Mouse (Mus musculus) adrenal gland, postnatal 4 days (tissue): ENCODE data around the gene Mroh2a. TPM values are rescaled to one million over a fixed set of nuclear protein-coding genes. Genes with fewer than 3 reads are reported as not detected.
"Not testable (repeated sequence)": the region's sequence is repeated elsewhere in the genome, so short reads cannot be mapped to it uniquely, and the experiment has no call there.

Experiments used
- DNase-seq, 2 experiments: peaks; one replicate each; pipeline ENCODE4 v3.0.0; 2021 to 2022; ENCODE audit warnings: low spot score in 2 of 2, mixed read lengths in 2 of 2
- total RNA-seq, 2 experiments: library from RNA; stranded (reverse); gene quantifications; 2 replicates each; pipeline ENCODE4 v1.2.3; 2021

Mroh2a gene
- total RNA-seq, 2 experiments from 2014 or later: 0.20 to 0.42 TPM

GRCm38 (mm10) chr1:88218051-88218450 is 8.7 kb upstream of the Mroh2a start:
- DNase-seq: no peak

DNA sequence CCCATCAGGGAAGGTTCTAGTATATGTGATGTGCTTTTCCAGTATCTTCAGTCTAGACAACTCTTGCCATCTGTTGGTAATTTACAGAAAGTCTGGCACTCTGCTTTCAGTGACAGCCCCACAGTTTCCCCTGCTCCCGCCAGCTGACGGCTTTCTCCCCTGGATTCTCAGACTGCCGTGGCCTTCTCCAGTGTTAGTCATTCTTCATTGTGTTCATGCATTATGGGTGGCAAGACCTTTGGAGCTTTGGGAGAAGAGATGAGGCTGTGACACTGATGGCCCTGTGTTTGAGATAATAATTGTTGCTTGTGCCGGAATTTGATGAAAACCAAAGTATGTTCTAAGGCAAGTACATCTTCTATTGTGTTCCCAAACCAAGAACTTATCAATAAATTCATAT is 8.2 kb upstream of the Mroh2a start:
- no peak for DNase-seq

DNA sequence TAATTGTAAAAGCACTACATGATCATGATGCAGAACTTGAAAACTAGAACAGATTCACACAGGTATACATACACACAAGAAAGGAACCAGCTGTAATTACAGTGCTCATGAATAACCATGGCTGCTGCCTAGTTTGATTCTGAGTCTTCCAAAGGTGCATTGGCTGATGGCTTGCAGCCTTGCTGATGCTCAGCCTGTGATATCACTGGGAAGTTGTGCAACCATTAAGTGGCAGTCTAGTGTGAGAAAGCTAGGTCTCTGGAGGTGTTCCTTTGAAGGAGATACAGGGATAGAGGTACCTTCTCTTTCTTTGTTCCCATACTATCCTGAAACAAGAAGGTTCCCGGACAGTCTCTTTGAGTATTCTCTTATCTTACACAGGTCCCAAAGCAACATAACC is 7.7 kb upstream of the Mroh2a start:
- DNase-seq: no peak

DNA sequence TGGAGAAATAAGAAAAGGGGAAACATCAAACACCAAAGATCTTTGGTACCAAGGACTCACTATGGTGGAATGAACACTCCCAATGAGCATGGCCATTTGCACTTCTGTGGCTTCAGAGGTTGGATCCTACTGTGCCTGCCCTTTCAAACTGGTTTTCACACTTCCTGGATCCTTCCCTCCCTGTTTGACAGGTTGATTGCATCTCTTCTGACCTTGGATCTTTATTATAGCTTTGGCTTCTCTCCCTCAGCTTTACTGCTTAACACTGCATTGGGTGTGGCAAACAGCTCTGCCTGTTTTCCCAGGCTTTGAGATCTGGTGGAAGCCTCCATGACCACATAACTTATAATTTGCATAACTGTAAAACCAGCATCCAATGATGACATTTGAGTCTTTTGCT is 6.5 kb upstream of the Mroh2a start:
- no peak for DNase-seq

- no peak for DNase-seq
Observed at GRCm38 (mm10) chr1:88222216-88222615, 4.6 kb upstream of the Mroh2a start.

DNA sequence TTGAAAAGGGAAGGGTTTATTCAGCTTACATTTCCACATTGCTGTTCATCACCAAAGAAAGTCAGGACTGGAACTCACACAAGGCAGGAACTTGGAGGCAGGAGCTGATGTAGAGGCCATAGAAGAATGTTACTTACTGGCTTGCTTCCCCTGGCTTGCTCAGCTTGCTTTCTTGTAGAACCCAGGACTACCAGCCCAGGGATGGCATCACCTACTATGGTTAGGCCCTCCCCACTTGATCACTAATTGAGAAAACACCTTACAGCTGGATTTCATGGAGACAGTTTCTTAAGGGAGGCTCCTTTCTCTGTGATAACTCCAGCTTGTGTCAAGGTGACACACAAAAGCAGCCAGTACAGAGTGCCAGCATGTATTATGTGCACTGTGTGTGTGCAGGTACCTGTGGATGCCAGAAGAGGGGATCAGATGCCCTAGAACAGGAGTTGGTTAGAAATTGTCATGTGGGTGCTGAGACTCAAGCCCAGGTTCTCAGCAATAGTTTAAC is 3.7 kb upstream of the Mroh2a start:
- not testable (repeated sequence) for DNase-seq

GRCm38 (mm10) chr1:88223591-88223990 is 3.2 kb upstream of the Mroh2a start:
- DNase-seq: no peak

DNA sequence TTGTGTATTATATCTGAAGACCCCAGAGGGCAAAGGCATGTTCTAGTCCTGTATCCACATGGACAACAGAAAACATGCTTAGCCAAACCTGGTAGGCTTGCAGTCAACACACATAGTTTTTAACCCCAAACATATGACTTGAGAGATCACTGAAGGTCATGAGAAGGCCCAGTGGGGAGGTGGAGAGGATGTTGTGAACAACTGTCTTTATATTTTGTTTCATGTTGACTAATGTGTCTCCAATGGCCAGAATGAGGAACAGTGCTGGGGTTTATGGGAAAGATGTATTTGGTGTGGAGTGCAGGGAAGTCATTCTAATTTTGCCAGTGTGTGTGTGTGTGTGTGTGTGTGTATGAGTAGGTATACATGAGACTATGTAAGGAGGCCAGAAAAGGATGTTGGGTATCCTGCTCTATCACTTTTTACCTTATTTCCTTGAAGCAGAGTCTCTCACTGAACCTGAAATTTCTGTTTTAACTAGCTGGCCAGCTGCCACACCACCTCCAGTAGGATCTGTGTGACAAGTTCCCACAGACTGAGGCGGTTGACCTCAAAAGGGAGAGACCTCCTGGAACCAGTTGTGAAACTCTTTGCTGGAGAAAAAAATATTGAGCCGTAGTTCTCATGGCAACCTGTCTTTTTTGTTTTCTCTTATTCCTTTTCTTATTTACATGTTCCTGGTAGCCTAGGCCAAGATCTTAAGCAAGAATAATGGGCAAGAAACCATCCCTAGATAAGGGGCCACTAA is 2.6 kb upstream of the Mroh2a start:
- no peak for DNase-seq

GRCm38 (mm10) chr1:88225301-88225700 is 1.5 kb upstream of the Mroh2a start:
- DNase-seq: not testable (repeated sequence)

DNA sequence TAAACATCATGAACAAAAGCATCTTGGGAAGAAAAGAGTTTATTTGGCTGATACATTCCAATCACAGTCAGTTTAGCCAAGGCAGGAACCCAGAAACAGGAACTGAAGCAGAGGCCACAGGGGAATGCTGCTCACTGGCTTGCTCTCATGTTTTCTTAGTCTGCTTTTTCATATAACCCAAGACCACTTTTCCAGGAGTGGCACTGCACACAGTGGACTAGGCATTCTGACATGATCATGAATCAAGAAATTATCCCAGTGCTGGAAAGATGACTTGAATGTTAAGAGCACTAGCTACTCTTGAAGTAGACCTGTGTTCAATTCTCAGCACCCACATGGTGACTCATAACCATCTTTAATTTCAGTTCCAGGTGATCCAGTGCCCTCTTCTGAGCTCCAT is 1.0 kb upstream of the Mroh2a start:
- DNase-seq: no peak

DNA sequence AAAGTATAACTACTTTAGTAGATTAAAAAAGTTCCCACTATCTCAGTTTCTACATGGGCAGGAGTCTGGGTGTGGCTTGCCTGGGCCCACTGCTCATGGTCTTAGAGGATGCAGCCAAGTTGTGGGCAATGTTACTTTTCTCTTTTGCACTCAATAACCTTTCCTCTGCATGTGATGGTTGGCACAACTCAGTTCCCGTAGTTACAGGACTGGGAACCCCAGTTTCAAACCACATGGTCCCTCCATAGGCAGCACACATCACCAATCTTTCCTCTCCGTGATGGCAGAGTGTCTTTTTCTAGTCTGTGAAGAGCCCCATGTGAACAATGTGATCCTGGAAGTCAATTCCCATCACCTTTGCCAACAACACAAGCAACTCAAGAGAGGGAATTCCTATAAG is 696 bp downstream of the Mroh2a start:
- no peak for DNase-seq

- peak in 1 of 2 experiments; percentile 8 for DNase-seq
Observed at GRCm38 (mm10) chr1:88228121-88228520, 1.3 kb downstream of the Mroh2a start.

GRCm38 (mm10) chr1:88229566-88229965 is 2.8 kb downstream of the Mroh2a start:
- peak in 1 of 2 experiments; percentile 3 for DNase-seq

GRCm38 (mm10) chr1:88229986-88230385 is 3.2 kb downstream of the Mroh2a start:
- peak in 1 of 2 experiments; percentile 18 for DNase-seq

GRCm38 (mm10) chr1:88230421-88230820 is 3.6 kb downstream of the Mroh2a start:
- peak in 1 of 2 experiments; percentile 8 for DNase-seq

DNA sequence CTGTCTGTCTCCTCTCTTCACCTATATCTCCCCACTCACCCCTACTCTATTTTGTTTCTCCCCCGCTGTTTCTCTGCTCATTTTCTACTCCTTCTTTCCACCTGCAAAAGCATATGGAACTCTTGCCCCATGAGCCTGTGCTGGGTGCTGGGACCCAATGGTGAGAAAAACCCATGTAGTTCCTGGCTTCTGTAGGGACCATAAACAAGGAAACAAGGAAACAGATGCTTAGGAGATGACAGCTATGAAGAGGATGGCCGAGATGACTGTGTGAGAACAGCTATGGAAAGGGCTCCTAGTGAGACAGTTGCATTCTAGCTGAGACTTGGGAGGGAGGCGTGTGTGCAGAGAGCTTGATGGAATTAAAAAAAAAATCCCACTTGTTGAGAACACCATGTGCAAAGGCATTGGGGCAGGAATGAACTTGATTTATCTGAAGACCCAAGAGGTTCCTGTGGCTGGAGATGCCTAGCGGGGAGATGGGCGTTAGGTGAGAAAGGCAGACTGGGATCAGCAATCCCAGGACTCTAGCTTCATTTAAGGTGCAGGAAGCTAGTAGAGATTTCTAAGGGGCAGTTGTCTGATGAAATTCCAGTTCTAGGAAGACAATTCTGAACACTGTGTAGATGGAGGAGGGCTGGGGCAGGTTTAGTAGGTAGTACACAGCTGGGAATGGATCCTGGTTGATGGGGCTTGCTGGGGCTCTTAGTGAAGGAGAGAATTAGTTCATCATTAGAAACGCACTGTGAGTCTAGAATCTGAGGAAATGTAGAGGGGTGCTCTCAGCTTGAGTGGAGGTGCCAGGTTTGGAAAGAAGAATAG is 4.4 kb downstream of the Mroh2a start:
- DNase-seq: no peak

DNA sequence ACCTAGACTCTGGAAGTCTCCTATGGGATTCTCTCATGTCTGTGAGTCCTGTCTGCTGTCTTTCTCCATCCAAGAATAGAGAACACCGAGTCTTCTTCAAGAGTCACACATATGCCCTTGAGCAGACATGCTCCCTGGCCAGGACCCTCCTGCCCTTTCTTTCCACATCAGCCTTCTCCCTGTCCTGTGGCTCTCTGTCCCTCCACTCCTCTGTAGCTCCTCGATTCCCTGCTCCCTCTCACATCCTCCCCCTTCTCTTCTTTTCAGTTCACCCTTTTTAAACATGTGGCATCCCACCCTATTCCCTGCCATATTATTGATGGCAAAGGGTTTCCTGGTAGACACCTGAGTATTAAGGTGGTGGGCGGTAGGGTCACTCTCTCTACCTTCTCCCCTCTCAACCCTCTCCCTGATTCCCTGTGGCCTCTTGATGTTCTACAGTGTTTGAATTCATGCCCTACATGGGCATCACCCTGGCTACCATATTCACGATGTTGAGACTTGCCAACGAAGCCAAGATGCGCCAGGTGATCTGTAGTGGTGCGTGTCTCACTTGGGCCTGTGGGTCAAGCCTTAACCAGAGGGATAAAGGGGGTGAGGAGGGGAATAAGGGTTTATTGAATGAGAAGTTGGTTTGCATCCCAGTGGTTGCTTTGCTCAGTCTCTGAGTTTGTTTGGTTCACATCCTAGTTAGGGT is 5.2 kb downstream of the Mroh2a start:
- peak in 1 of 2 experiments; percentile 22 for DNase-seq

DNA sequence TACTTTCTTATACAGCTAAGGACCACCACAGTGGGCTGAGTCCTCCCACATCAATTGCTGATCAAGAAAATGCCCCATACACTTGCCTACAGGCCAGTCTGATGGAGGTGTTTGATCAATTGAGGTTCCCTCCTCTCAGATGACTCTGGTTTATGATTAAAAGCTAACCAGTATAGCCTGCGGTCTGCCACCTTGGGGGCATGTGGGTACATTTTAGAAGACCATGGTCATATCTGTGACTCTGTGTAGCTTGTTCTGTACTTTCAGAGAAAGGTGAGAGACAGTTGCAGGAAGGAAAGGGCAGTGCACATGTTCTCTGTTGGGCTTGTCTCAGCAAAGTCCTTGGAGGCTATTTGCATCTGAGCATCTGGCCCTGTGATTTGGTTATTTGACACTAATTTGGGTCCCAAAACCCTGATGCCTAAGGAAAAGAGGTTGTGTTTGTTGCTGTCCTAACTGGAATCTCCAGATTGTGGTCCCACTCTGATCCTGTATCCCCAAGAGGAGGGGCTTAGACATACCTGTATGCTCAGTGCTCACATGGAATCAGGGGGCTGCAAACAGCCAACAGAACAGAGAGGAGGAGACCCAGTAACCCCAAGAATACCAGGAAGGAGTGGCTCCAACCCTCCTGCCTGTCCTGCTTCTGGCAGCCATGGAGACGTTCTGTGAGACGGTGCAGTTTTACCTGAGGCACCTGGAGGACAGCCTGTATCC is 6.0 kb downstream of the Mroh2a start:
- no peak for DNase-seq

- DNase-seq: no peak
Observed at GRCm38 (mm10) chr1:88233421-88234247, 6.8 kb downstream of the Mroh2a start.

GRCm38 (mm10) chr1:88234248-88234610 is 7.4 kb downstream of the Mroh2a start:
- DNase-seq: no peak
